Mouse (Mus musculus): Measurements from ENCODE around the gene Rpusd4.
A peak's percentile ranks its signal among the peaks of the same experiment; 100 is the strongest.

Rpusd4 gene

GRCm38 (mm10) chr9:35267146-35267975, at the start of gene Rpusd4, which contains the start of gene Fam118b:
Gene Rpusd4 (plus strand): TSS chr9:35267865.
Gene Fam118b (minus strand): TSS chr9:35267805.
- DNase-seq, result peak; percentile 94

DNA sequence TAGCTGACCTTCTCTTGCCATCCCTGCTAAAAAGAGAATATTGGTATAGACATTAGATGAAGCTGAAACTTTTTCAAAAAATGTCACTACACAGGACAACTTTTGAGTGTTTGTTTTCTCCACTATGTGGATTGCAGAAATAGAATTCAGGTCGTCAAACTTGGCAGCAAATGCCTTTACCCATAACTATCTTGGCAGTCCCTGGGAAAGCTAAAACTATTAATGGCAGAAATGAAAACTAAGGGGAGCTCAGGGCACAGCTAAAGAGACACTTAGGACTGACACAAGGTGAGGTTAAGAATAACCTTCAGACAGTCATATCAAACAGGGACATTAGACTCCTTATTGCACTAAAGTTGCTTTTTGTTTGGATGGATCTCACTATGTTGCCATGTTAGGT, 49.7 kb upstream of the Rpusd4 start:
- DNase-seq, result no peak

DNA sequence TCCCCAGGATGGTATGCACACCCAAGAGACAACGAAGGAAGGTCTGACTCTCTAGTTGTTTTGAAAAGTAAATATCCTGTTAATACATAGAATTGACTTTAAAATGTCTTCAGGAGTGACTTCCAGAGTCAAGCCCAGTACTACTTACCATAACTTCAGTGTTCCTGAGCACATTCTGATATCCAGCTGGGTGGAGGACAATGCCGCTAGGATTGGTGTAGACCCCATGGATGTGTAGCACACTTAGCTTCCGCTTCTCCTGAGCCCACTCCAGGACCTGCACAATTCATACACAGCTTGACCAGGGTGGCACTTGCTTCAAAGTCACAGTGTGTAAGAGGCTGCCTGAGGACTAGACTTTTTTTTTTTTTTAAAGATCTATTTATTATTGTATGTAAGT, 44.2 kb upstream of the Rpusd4 start:
- DNase-seq, result no peak

DNA sequence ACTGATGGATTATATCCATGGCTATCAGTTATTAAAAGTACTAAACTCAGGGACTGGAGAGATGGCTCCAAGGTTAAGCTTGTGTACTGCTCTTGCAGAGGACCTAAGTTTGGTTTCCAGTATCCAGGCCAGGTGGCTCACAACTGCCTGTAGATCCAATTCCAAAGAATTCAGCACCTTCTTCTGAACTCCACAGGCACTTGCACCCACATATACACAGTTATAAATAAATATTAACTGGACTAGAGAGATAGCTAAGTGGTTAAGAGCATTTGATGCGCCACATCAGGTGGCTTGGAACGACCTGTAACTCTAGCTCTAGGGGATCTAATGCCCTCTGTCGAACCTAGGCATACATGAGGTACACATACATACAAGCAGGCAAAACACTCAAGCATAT, 39.0 kb upstream of the Rpusd4 start:
- no peak for DNase-seq

GRCm38 (mm10) chr9:35235996-35236395, 31.7 kb upstream of the Rpusd4 start:
- no peak for DNase-seq

DNA sequence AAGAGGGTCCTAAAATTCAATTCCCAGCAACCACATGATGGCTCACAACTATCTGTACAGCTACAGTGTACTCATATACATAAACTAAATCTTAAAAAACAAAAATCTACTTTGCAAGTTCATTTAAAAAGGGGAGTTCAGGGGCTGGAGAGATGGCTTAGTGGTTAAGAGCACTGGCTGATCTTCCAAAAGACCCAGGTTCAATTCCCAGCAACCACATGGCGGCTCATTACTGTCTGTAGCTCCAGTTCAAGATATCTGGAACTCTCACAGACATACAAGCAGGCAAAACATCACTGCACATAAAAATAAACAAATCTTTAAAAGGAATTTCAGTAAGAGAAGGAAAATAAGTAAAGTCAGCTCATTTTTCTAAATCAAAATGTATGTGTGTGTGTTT, 29.3 kb upstream of the Rpusd4 start:
- DNase-seq, result no peak

DNA sequence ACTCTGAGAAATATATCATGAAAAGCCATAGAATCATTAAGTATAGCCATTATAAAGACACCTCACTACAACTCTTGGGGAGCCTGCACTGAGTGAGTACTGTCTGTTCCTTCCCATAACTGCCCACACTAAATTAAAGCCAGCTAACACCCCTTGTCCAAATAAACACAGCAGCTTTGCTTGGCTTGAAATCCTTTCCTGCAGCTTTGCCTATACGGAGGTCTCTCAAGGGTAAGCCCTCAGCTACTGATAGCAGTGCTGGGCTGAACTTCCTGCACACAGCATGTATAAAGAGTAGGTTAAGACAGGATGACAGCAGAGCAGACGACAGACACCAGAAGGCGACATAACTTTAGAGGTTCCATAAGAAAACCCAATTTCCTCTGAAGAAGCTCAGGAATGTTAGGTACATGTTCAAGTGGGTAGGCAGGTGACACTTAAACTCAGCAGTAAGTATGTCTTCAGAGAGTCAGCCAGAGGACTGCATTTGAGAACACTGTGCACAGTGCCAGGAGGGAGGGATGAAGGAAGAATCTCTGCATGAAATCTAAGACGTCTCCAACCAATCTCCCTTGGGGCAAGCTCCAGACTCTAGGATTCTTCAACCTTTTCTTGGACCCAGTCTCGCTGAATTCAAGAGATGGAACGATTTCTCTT, 28.6 kb upstream of the Rpusd4 start:
- peak; percentile 32 for DNase-seq

GRCm38 (mm10) chr9:35239734-35240133, 27.9 kb upstream of the Rpusd4 start:
- peak; percentile 29 for DNase-seq

GRCm38 (mm10) chr9:35247405-35247804, 20.3 kb upstream of the Rpusd4 start:
- no peak for DNase-seq

DNA sequence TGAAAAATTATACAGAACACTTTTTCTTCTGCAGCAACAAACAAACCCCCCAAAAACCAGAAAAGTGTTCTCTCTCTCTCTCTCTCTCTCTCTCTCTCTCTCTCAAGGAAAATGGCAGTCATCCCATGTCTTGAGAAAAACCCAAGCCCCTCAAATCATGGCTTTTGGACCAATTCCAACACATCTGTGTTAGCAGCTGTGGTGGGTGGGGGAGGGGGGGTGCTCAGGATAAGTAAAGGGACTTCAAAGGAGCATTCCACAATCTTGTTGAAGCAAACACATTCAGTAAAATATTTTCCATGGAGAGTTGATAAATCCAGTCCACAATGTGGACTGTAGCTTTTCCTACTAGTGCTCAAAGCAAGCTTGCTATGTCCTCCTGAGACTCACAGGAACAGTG, 18.2 kb upstream of the Rpusd4 start:
- DNase-seq, result no peak

DNA sequence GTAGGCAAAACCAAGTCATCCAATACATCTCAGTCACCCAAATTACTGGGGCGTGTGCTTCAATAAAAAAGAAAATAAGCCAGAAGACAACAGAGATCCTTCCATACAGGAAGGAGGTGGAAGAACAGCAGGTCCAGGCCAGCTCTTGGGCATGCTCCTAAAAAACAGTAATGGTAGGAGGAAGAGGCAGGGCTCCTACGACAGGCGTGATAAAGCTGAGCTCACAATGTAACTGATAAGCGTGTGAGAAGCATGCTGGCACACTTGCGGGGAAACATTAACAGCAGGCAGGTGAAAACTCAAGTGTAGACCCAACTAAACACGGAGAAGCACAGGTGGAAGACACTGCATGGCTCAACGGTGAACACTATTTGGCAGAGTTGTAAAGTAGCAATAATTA, 10.3 kb upstream of the Rpusd4 start:
- DNase-seq, result no peak

DNA sequence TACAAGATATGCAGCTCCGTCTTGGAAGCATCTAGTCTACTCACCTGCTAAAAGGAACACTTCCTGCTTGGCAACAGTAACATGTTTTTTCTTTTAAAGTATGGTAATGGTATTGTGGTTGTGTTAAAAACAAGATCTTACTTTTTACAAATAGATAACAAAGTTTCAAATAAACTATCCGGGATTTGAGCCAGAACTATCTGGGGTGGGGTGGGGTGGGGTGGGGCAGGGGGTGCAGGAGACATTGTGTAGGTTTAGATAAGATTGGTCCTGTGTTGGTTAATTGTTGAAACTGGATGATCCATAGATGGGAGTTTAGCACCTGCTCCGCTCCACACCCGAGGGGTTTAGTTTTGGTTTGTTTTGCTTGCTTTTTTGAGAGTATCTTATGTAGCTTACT, 5.2 kb upstream of the Rpusd4 start:
- no peak for DNase-seq

DNA sequence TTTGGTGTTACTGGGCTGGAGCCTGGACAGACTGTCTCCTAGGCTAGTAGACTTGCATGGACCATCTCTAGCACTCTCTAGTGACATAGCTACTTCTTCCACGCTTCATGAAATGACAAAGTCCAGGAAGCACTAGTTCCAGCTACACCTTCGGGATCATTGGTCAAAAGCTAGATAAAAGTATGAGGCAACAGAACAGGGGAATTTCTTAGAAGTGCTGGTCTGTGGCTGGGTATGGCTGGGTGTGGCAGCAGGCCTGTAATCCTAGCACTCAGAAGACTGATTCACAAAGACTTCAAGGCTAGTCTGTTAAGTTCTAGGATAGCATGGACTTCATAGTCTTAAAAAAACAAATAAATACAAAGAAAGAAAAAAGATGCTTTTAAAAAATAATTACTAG, 4.2 kb upstream of the Rpusd4 start:
- DNase-seq, result no peak

- no peak for DNase-seq
Observed at GRCm38 (mm10) chr9:35264509-35264908, 3.2 kb upstream of the Rpusd4 start.

- DNase-seq, result no peak
Observed at GRCm38 (mm10) chr9:35267976-35268715, 481 bp downstream of the Rpusd4 start.

DNA sequence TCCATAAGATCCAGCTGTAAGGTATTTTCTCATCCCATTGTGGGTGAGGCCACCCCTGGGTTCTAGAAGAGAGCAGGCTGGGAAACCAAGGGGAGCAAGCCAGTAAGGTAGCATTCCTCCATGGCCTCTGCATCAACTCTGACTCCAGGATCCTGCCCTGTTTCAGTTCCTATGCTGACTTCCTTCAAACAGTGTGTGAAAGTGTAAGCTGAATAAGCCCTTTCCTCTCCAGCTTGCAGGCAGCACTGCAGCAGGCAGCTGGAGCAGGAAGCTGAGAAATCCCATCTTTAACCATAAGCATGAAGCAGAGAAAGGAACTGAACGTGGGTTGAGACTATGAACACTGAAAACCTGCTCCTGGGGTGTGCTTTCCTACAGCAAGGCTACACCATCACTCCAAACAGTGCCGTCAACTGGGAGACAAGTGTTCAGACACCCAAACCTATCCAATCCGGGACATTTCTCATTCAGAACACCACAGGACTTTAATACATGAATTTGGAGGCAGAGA, 10.2 kb downstream of the Rpusd4 start:
- peak; percentile 41 for DNase-seq

- DNase-seq, result no peak
Observed at GRCm38 (mm10) chr9:35278451-35278850, 10.8 kb downstream of the Rpusd4 start.

GRCm38 (mm10) chr9:35282006-35282850, 14.6 kb downstream of the Rpusd4 start:
- DNase-seq, result peak; percentile 79

GRCm38 (mm10) chr9:35282851-35283200, 15.2 kb downstream of the Rpusd4 start:
- no peak for DNase-seq

- no peak for DNase-seq
Observed at GRCm38 (mm10) chr9:35283415-35284069, 15.9 kb downstream of the Rpusd4 start.

DNA sequence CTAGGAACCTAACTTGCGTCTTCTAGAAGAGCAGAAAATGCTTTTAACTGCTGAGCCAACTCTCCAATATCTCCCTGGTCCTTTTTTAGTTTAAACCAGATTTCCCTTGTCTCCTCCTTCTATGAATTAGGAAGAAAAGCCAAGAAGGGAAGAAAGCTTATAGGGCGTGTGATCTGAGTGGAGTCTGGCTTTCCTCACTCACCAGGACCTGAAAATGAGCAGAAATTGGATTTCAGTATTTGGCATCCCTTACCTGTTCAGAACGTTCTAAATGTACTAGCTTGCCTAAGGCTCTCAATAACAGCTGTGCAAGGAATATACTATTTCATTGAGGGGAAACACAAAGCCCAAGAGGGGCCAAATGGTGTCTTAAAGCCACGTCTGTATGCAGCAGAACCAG, 16.7 kb downstream of the Rpusd4 start:
- no peak for DNase-seq

GRCm38 (mm10) chr9:35286351-35286750, 18.7 kb downstream of the Rpusd4 start:
- DNase-seq, result no peak
